Mouse (Mus musculus): ENCODE measurements at regions not wholly inside any gene's neighbourhood (a gene's known extent, or its start where the extent isn't known, plus 50 kb on each side); places are given as distances from the start of the nearest gene placed in this dataset.

- no peak for TF ChIP-seq CTCF (IDR thresholded peaks at IDR 0.05 in 2 of 3, conservative IDR thresholded peaks at IDR 0.05 in 1 of 3; ENCODE audit: control insufficient read depth in 1 of 3, insufficient read depth in 1 of 3, low read depth in 2 of 3, low read length in 3 of 3, poor library complexity in 1 of 3, severe bottlenecking in 1 of 3)
- no peak for TF ChIP-seq CHD1 (IDR thresholded peaks at IDR 0.05; ENCODE audit: low read depth, low read length)
- no peak for TF ChIP-seq MAZ (IDR thresholded peaks at IDR 0.05; ENCODE audit: low read depth, low read length)
- TF ChIP-seq POLR2AphosphoS5 (IDR thresholded peaks at IDR 0.05; ENCODE audit: borderline replicate concordance, low read depth, low read length) = no peak
- no peak for TF ChIP-seq GATA1 (IDR thresholded peaks at IDR 0.05; ENCODE audit: low read depth, low read length)
Measured at GRCm38 (mm10) chr5:119053738-119054137, 493.3 kb downstream of the Med13l start.
